Mouse (Mus musculus) midbrain, embryonic 15.5 days (tissue): ENCODE data around the gene Atrip. TPM values are rescaled to one million over a fixed set of nuclear protein-coding genes. Genes with fewer than 3 reads are reported as not detected.

Source experiments
- ATAC-seq: fragments of 200-750 bp; cut with Nextera tagmentation; replicated peaks from 2 replicates; pipeline ENCODE4 v1.8.0; 2017; ENCODE audit warnings: moderate TSS enrichment
- H3K27ac ChIP-seq: fragments of 300-500 bp; sonication (generic); 2 replicates; pipeline ENCODE4 v1.5.1; 2015; ENCODE audit warnings: mild to moderate bottlenecking, inconsistent platforms
- H3K27me3 ChIP-seq: fragments of 300-500 bp; sonication (generic); replicated peaks from 2 replicates; pipeline ENCODE4 v1.6.1; 2015; ENCODE audit warnings: inconsistent platforms
- H3K36me3 ChIP-seq: fragments of 300-500 bp; sonication (generic); replicated peaks from 2 replicates; pipeline ENCODE4 v1.6.1; 2015; ENCODE audit warnings: inconsistent platforms
- H3K4me1 ChIP-seq: fragments of 300-500 bp; sonication (generic); 2 replicates; pipeline ENCODE4 v1.6.1; 2015; ENCODE audit warnings: inconsistent platforms
- H3K4me2 ChIP-seq: fragments of 300-500 bp; sonication (generic); 2 replicates; pipeline ENCODE4 v1.6.1; 2015; ENCODE audit warnings: inconsistent platforms, mild to moderate bottlenecking, moderate library complexity
- H3K4me3 ChIP-seq: fragments of 300-500 bp; sonication (generic); 2 replicates; pipeline ENCODE4 v1.5.1; 2015; ENCODE audit warnings: mild to moderate bottlenecking, inconsistent platforms
- H3K9ac ChIP-seq: fragments of 300-500 bp; sonication (generic); 2 replicates; pipeline ENCODE4 v1.6.1; 2015; ENCODE audit warnings: mild to moderate bottlenecking, inconsistent platforms
- H3K9me3 ChIP-seq: fragments of 300-500 bp; sonication (generic); 2 replicates; pipeline ENCODE4 v1.6.1; 2016; ENCODE audit warnings: inconsistent platforms
- WGBS: fragments of 180-500 bp; shearing (Covaris S2); methylation state at CpG from one replicate; pipeline ENCODE4 v1.1.7; 2015; ENCODE audit warnings: mixed read lengths; 5-methylcytosine and 5-hydroxymethylcytosine counted together
- polyA plus RNA-seq: library from polyadenylated mRNA; unstranded; fragments of >200 nt; fragmentation: Nextera tagmentation; extraction: Ambion mirVana; gene quantifications from 2 replicates; pipeline ENCODE4 v1.2.1, GENCODE M21; 2015

Atrip gene
- polyA plus RNA-seq, 1 experiment from 2014 or later: 35.6 TPM

- H3K4me3 ChIP-seq: no peak overlapping the region
- H3K4me1 ChIP-seq: no peaks in the 10 kb centered on the region
- no peak overlapping the region for H3K27ac ChIP-seq
- peaks cover 92% of the 10 kb centered on the region for H3K36me3 ChIP-seq
- WGBS: 93% methylated on average over 11 of the region's 11 CpGs
- ATAC-seq: no peak
- H3K27me3 ChIP-seq: no peaks in the 10 kb centered on the region
- no peak overlapping the region for H3K4me2 ChIP-seq
- no peaks in the 10 kb centered on the region for H3K9me3 ChIP-seq
- no peak overlapping the region for H3K9ac ChIP-seq
Measured at GRCm38 (mm10) chr9:109110240-109110639, 36.3 kb upstream of the Atrip start.

GRCm38 (mm10) chr9:109107341-109107740 is 33.4 kb upstream of the Atrip start:
- Histone ChIP-seq H3K27me3 (no peaks in the 10 kb centered on the region), H3K9me3 (no peaks in the 10 kb centered on the region), H3K4me2 (no peak overlapping the region), H3K36me3 (peaks cover 77% of the 10 kb centered on the region), H3K4me3 (no peak overlapping the region), H3K9ac (no peak overlapping the region), H3K4me1 (peaks cover 7% of the 10 kb centered on the region; the same call in 1 of the 2 replicates), H3K27ac (no peak overlapping the region)
- WGBS: 79% methylated on average over 5 of the region's 6 CpGs
- ATAC-seq: no peak

GRCm38 (mm10) chr9:109105648-109106047 is 31.7 kb upstream of the Atrip start:
- no peak overlapping the region for H3K4me3 ChIP-seq
- 95% methylated on average over 12 of the region's 12 CpGs for WGBS
- H3K27me3 ChIP-seq: no peaks in the 10 kb centered on the region
- H3K4me1 ChIP-seq: peaks cover 7% of the 10 kb centered on the region; the same call in 1 of the 2 replicates
- H3K9ac ChIP-seq: no peak overlapping the region
- H3K36me3 ChIP-seq: peaks cover 64% of the 10 kb centered on the region
- no peak overlapping the region for H3K4me2 ChIP-seq
- no peaks in the 10 kb centered on the region for H3K9me3 ChIP-seq
- ATAC-seq: no peak
- no peak overlapping the region for H3K27ac ChIP-seq

GRCm38 (mm10) chr9:109105011-109105410 is 31.1 kb upstream of the Atrip start:
- H3K4me3 ChIP-seq: no peak overlapping the region
- H3K9me3 ChIP-seq: no peaks in the 10 kb centered on the region
- H3K36me3 ChIP-seq: peaks cover 58% of the 10 kb centered on the region
- H3K4me2 ChIP-seq: no peak overlapping the region
- peak overlapping the region; percentile 32; the same call in 1 of the 2 replicates for H3K27ac ChIP-seq
- ATAC-seq: no peak; the same call in 1 of the 2 replicates
- 73% methylated on average over 12 of the region's 12 CpGs for WGBS
- peaks cover 7% of the 10 kb centered on the region; the same call in 1 of the 2 replicates for H3K4me1 ChIP-seq
- no peaks in the 10 kb centered on the region for H3K27me3 ChIP-seq
- no peak overlapping the region for H3K9ac ChIP-seq

- Histone ChIP-seq H3K27ac (no peak overlapping the region), H3K36me3 (peaks cover 51% of the 10 kb centered on the region), H3K4me2 (no peak overlapping the region), H3K4me1 (peaks cover 13% of the 10 kb centered on the region), H3K27me3 (no peaks in the 10 kb centered on the region), H3K9ac (no peak overlapping the region), H3K4me3 (no peak overlapping the region), H3K9me3 (no peaks in the 10 kb centered on the region)
- ATAC-seq: no peak
- 89% methylated on average over 9 of the region's 9 CpGs for WGBS
Measured at GRCm38 (mm10) chr9:109104083-109104482, 30.2 kb upstream of the Atrip start.

- no peaks in the 10 kb centered on the region for H3K9me3 ChIP-seq
- H3K36me3 ChIP-seq: peaks cover 42% of the 10 kb centered on the region
- ATAC-seq: no peak
- no peak overlapping the region for H3K4me3 ChIP-seq
- H3K4me2 ChIP-seq: no peak overlapping the region
- H3K27ac ChIP-seq: no peak overlapping the region
- WGBS: 82% methylated on average over 7 of the region's 7 CpGs
- H3K9ac ChIP-seq: no peak overlapping the region
- peaks cover 22% of the 10 kb centered on the region for H3K4me1 ChIP-seq
- no peaks in the 10 kb centered on the region for H3K27me3 ChIP-seq
Measured at GRCm38 (mm10) chr9:109103250-109103649, 29.3 kb upstream of the Atrip start.

GRCm38 (mm10) chr9:109102541-109102940 is 28.6 kb upstream of the Atrip start:
- Histone ChIP-seq H3K4me1 (peaks cover 29% of the 10 kb centered on the region), H3K4me2 (no peak overlapping the region), H3K9ac (no peak overlapping the region), H3K9me3 (no peaks in the 10 kb centered on the region), H3K27ac (no peak overlapping the region), H3K36me3 (peaks cover 37% of the 10 kb centered on the region), H3K4me3 (no peak overlapping the region), H3K27me3 (no peaks in the 10 kb centered on the region)
- WGBS: 96% methylated on average over 3 of the region's 3 CpGs
- ATAC-seq: no peak

- H3K9me3 ChIP-seq: no peaks in the 10 kb centered on the region
- no peaks in the 10 kb centered on the region for H3K27me3 ChIP-seq
- 91% methylated on average over 5 of the region's 5 CpGs for WGBS
- peaks cover 34% of the 10 kb centered on the region for H3K4me1 ChIP-seq
- no peak overlapping the region for H3K4me3 ChIP-seq
- H3K36me3 ChIP-seq: peaks cover 33% of the 10 kb centered on the region
- H3K9ac ChIP-seq: no peak overlapping the region
- H3K27ac ChIP-seq: no peak overlapping the region
- ATAC-seq: no peak
- no peak overlapping the region for H3K4me2 ChIP-seq
Measured at GRCm38 (mm10) chr9:109101933-109102445, 28.1 kb upstream of the Atrip start.

GRCm38 (mm10) chr9:109100307-109100928 is 26.5 kb upstream of the Atrip start:
- H3K4me2 ChIP-seq: no peak overlapping the region
- 91% methylated on average over 20 of the region's 20 CpGs for WGBS

GRCm38 (mm10) chr9:109098969-109099368 is 25.0 kb upstream of the Atrip start:
- H3K36me3 ChIP-seq: peaks cover 11% of the 10 kb centered on the region; the same call in 1 of the 2 replicates
- peak overlapping the region; percentile 85 for H3K4me2 ChIP-seq
- H3K4me3 ChIP-seq: no peak overlapping the region; the same call in 1 of the 2 replicates
- H3K9ac ChIP-seq: peak overlapping the region; percentile 2; the same call in 1 of the 2 replicates
- no peaks in the 10 kb centered on the region for H3K9me3 ChIP-seq
- ATAC-seq: no peak
- WGBS: 51% methylated on average over 6 of the region's 6 CpGs
- H3K4me1 ChIP-seq: peaks cover 45% of the 10 kb centered on the region
- H3K27me3 ChIP-seq: no peaks in the 10 kb centered on the region
- H3K27ac ChIP-seq: peak overlapping the region; percentile 99

More at GRCm38 (mm10) chr9:109100307-109100928, 26.5 kb upstream of the Atrip start:
- Histone ChIP-seq H3K4me1 (peaks cover 44% of the 10 kb centered on the region), H3K9me3 (no peaks in the 10 kb centered on the region), H3K4me3 (no peak overlapping the region), H3K27ac (no peak overlapping the region), H3K9ac (no peak overlapping the region), H3K27me3 (no peaks in the 10 kb centered on the region), H3K36me3 (peaks cover 17% of the 10 kb centered on the region)
- no peak for ATAC-seq

GRCm38 (mm10) chr9:109098366-109098765 is 24.4 kb upstream of the Atrip start:
- Histone ChIP-seq H3K36me3 (peaks cover 11% of the 10 kb centered on the region; the same call in 1 of the 2 replicates), H3K9ac (peak overlapping the region; percentile 18), H3K27ac (peak overlapping the region; percentile 99), H3K4me1 (peaks cover 49% of the 10 kb centered on the region), H3K9me3 (no peaks in the 10 kb centered on the region), H3K4me2 (peak overlapping the region; percentile 85), H3K27me3 (no peaks in the 10 kb centered on the region), H3K4me3 (peak overlapping the region; percentile 83; the same call in 1 of the 2 replicates)
- ATAC-seq: no peak
- WGBS: 82% methylated on average over 8 of the region's 8 CpGs

GRCm38 (mm10) chr9:109097831-109098230 is 23.9 kb upstream of the Atrip start:
- Histone ChIP-seq H3K4me2 (peak overlapping the region; percentile 85), H3K9me3 (no peaks in the 10 kb centered on the region), H3K4me1 (peaks cover 49% of the 10 kb centered on the region), H3K9ac (peak overlapping the region; percentile 18; the same call in 1 of the 2 replicates), H3K4me3 (peak overlapping the region; percentile 83), H3K27ac (peak overlapping the region; percentile 99), H3K27me3 (no peaks in the 10 kb centered on the region), H3K36me3 (peaks cover 10% of the 10 kb centered on the region; the same call in 1 of the 2 replicates)
- no peak for ATAC-seq
- WGBS: 48% methylated on average over 5 of the region's 5 CpGs
